Mouse (Mus musculus) midbrain, embryonic 13.5 days (tissue): ENCODE data around the gene P4htm. TPM values are rescaled to one million over a fixed set of nuclear protein-coding genes. Genes with fewer than 3 reads are reported as not detected.

ENCODE experiments used
- microRNA counts: library from miRNA; unstranded; fragments of <30 nt; microRNA quantifications from one replicate; lab custom pipeline; 2016
- microRNA-seq: library from miRNA; unstranded; fragments of <30 nt; microRNA quantifications from one replicate; pipeline ENCODE4, GENCODE M21; 2016
- polyA plus RNA-seq: library from polyadenylated mRNA; unstranded; fragments of >200 nt; fragmentation: Nextera tagmentation; extraction: Ambion mirVana; gene quantifications from 2 replicates; pipeline ENCODE4 v1.2.1, GENCODE M21; 2015

The P4htm gene
- polyA plus RNA-seq, 1 experiment from 2014 or later = 27.7 TPM

MicroRNA genes within 50 kb of the gene (microRNA counts, 519-probe panel; counts per million panel counts)
- microRNA mmu-miR-191 (lab: Ali Mortazavi, UCI) = 4,104 counts per million, percentile 77 among the panel's probes with 10 or more counts
- microRNA mmu-miR-425 (lab: Ali Mortazavi, UCI) = 3,655 counts per million, percentile 71 among the panel's probes with 10 or more counts

Small RNA genes within 50 kb of the gene (microRNA-seq; reads per million reads assigned to microRNA genes)
- not detected for gene Gm24083
- gene Mir191 = not detected
- 1,299 reads per million, percentile 81 among the genes with 10 or more reads in this experiment for gene Mir425

Other genes starting within 250 kb of the P4htm start
- 143 and 146 TPM in 2 replicates for gene Usp4, start 249.8 kb downstream of the P4htm start, polyA plus RNA-seq
- gene 1700102P08Rik, start 204.9 kb downstream of the P4htm start, polyA plus RNA-seq = 2.1 and 2.2 TPM in 2 replicates
- 1.3 and 1.7 TPM in 2 replicates for gene Ccdc36, start 169.2 kb downstream of the P4htm start, polyA plus RNA-seq
- not detected in 2 replicates for gene BC048562, start 161.2 kb downstream of the P4htm start, polyA plus RNA-seq
- 59.7 and 63.5 TPM in 2 replicates for gene Ccdc71, start 137.1 kb downstream of the P4htm start, polyA plus RNA-seq
- gene Klhdc8b, start 136.1 kb downstream of the P4htm start, polyA plus RNA-seq = 75.7 and 84.8 TPM in 2 replicates
- gene Lamb2, start 117.9 kb downstream of the P4htm start, polyA plus RNA-seq = 20.0 and 24.1 TPM in 2 replicates
- gene Usp19, start 107.1 kb downstream of the P4htm start, polyA plus RNA-seq = 75.9 and 91.9 TPM in 2 replicates
- gene Qars, start 90.0 kb downstream of the P4htm start, polyA plus RNA-seq = 70.2 and 70.5 TPM in 2 replicates
- 141 and 146 TPM in 2 replicates for gene Qrich1, start 80.9 kb downstream of the P4htm start, polyA plus RNA-seq
- gene Impdh2, start 37.4 kb downstream of the P4htm start, polyA plus RNA-seq = 108 and 115 TPM in 2 replicates
- gene Ndufaf3, start 30.2 kb downstream of the P4htm start, polyA plus RNA-seq = 73.7 and 79.2 TPM in 2 replicates
- 321 and 345 TPM in 2 replicates for gene Dalrd3, start 27.8 kb downstream of the P4htm start, polyA plus RNA-seq
- 364 and 380 TPM in 2 replicates for gene Wdr6, start 18.9 kb downstream of the P4htm start, polyA plus RNA-seq
- gene Arih2, start 51.7 kb upstream of the P4htm start, polyA plus RNA-seq = 53.6 and 54.0 TPM in 2 replicates
- gene Slc25a20, start 64.4 kb upstream of the P4htm start, polyA plus RNA-seq = 39.5 and 40.5 TPM in 2 replicates
- gene Prkar2a, start 91.6 kb upstream of the P4htm start, polyA plus RNA-seq = 49.3 and 54.0 TPM in 2 replicates
- gene Ip6k2, start 186.1 kb upstream of the P4htm start, polyA plus RNA-seq = 217 and 238 TPM in 2 replicates
- 20.9 and 29.5 TPM in 2 replicates for gene Nckipsd, start 210.7 kb upstream of the P4htm start, polyA plus RNA-seq
- 17.7 and 18.0 TPM in 2 replicates for gene Celsr3, start 228.7 kb upstream of the P4htm start, polyA plus RNA-seq